Mouse (Mus musculus) ES-E14 (cell line): ENCODE measurements around the gene Obscn. TPM values are rescaled to one million over a fixed set of nuclear protein-coding genes. Genes with fewer than 3 reads are reported as not detected.

ENCODE experiments used
- DNase-seq: peaks from one replicate; pipeline ENCODE4 v3.0.0-alpha.2; 2013; ENCODE audit warnings: low read depth, low spot score
- H3K27ac ChIP-seq: 2 replicates; pipeline ENCODE4 v1.5.1; 2012; ENCODE audit warnings: low read depth, mild to moderate bottlenecking, low read length, moderate library complexity, mixed read lengths; ENCODE audit not compliant: poor library complexity, insufficient read depth, severe bottlenecking
- H3K36me3 ChIP-seq: 2 replicates; pipeline ENCODE4 v1.6.1; 2012; ENCODE audit warnings: mild to moderate bottlenecking, low read length, moderate library complexity, mixed read lengths; ENCODE audit not compliant: control insufficient read depth, poor library complexity, insufficient read depth, severe bottlenecking
- H3K4me1 ChIP-seq, 2 experiments: fragments of 150-350 bp in 1 of 2; sonication (generic) in 1 of 2; 2 replicates each; pipeline ENCODE4 v1.6.1; 2012; ENCODE audit warnings: low read length in 2 of 2, mild to moderate bottlenecking in 1 of 2, mixed read lengths in 1 of 2; ENCODE audit not compliant: control insufficient read depth in 2 of 2, insufficient read depth in 2 of 2, poor library complexity in 1 of 2
- H3K4me3 ChIP-seq, 2 experiments: fragments of 150-350 bp in 1 of 2; sonication (generic) in 1 of 2; 2 replicates each; pipeline ENCODE4 v1.5.1; 2012; ENCODE audit warnings: low read length in 2 of 2, low read depth in 1 of 2, mild to moderate bottlenecking in 1 of 2, mixed read lengths in 1 of 2; ENCODE audit not compliant: insufficient read depth in 1 of 2, poor library complexity in 1 of 2, severe bottlenecking in 1 of 2
- H3K9ac ChIP-seq: 2 replicates; pipeline ENCODE4 v1.6.1; 2012; ENCODE audit warnings: low read depth, mild to moderate bottlenecking, low read length, mixed read lengths; ENCODE audit not compliant: poor library complexity, insufficient read depth, severe bottlenecking
- H3K9me3 ChIP-seq: fragments of 150-350 bp; sonication (generic); 2 replicates; pipeline ENCODE4 v1.6.1; 2012; ENCODE audit warnings: low read depth, mild to moderate bottlenecking, low read length; ENCODE audit not compliant: control insufficient read depth, insufficient read depth
- CHD2 ChIP-seq: IDR thresholded peaks from 2 replicates; pipeline ENCODE4 v1.6.1; 2014; ENCODE audit warnings: mild to moderate bottlenecking, low read depth, low read length, inconsistent platforms
- HCFC1 ChIP-seq: IDR thresholded peaks from 2 replicates; pipeline ENCODE4 v1.6.1; 2012; ENCODE audit warnings: low read length, inconsistent platforms, borderline replicate concordance; ENCODE audit not compliant: insufficient read depth
- MAFK ChIP-seq: IDR thresholded peaks from 2 replicates; pipeline ENCODE4 v1.6.1; 2014; ENCODE audit warnings: mild to moderate bottlenecking, low read depth, low read length, inconsistent platforms; ENCODE audit not compliant: insufficient read depth
- ZC3H11A ChIP-seq: IDR thresholded peaks from 2 replicates; pipeline ENCODE4 v1.6.1; 2012; ENCODE audit warnings: low read depth, mild to moderate bottlenecking, inconsistent platforms, low read length, borderline replicate concordance
- ZNF384 ChIP-seq: IDR thresholded peaks from 2 replicates; pipeline ENCODE4 v1.6.1; 2012; ENCODE audit warnings: low read depth, low read length, inconsistent platforms
- in situ Hi-C, 2 experiments: fragments of 600-800 bp; cut with MboI; formaldehyde crosslinking; loops; one replicate each; pipeline ENCODE4 v1.15.1; 2025; ENCODE audit warnings: low sequenced_read_pairs in 2 of 2, inconsistent platforms in 1 of 2; ENCODE audit not compliant: unreplicated experiment in 2 of 2
- total RNA-seq: library from RNA; depleted of rRNA; stranded (reverse); fragments of 300-350 nt; gene quantifications from 2 replicates; pipeline ENCODE4 v1.2.3, GENCODE M21; 2012

Gene Obscn
- total RNA-seq, 1 experiment, result 0.36 TPM

GRCm38 (mm10) chr11:58971796-58972195 is 164.4 kb downstream of the Obscn start:
- TF ChIP-seq HCFC1 (no peak), MAFK (no peak), ZNF384 (no peak), ZC3H11A (no peak), CHD2 (no peak)
- Histone ChIP-seq H3K4me1 (peaks cover 2 to 17% of the 10 kb centered on the region in 2 experiments; a peak in 2 of 4 replicates), H3K9me3 (no peaks in the 10 kb centered on the region), H3K27ac (no peak overlapping the region), H3K36me3 (no peaks in the 10 kb centered on the region), H3K9ac (no peak overlapping the region), H3K4me3 (no peak overlapping the region)
- in situ Hi-C loops, result no loop called here
- no peak for DNase-seq

GRCm38 (mm10) chr11:58970831-58971530 is 165.2 kb downstream of the Obscn start:
- Histone ChIP-seq H3K36me3 (no peaks in the 10 kb centered on the region), H3K27ac (no peak overlapping the region), H3K9me3 (no peaks in the 10 kb centered on the region), H3K9ac (no peak overlapping the region), H3K4me3 (no peak overlapping the region), H3K4me1 (peaks cover 2 to 17% of the 10 kb centered on the region in 2 experiments; a peak in 2 of 4 replicates)
- no peak for TF ChIP-seq CHD2
- TF ChIP-seq HCFC1, result no peak
- TF ChIP-seq ZNF384, result no peak
- no peak for TF ChIP-seq MAFK
- no peak for DNase-seq
- in situ Hi-C loops, result no loop called here

- no peak overlapping the region for H3K27ac ChIP-seq
- H3K9me3 ChIP-seq, result no peaks in the 10 kb centered on the region
- H3K9ac ChIP-seq, result no peak overlapping the region
- in situ Hi-C loops, result no loop called here
- H3K4me1 ChIP-seq, result peaks cover 2 to 24% of the 10 kb centered on the region in 2 experiments; a peak in 2 of 4 replicates
- no peak for DNase-seq
- TF ChIP-seq CHD2, result no peak
- TF ChIP-seq HCFC1, result no peak
- no peak for TF ChIP-seq ZC3H11A
- no peak for TF ChIP-seq ZNF384
- no peak for TF ChIP-seq MAFK
- no peaks in the 10 kb centered on the region for H3K36me3 ChIP-seq
- H3K4me3 ChIP-seq, result no peak overlapping the region
Measured at GRCm38 (mm10) chr11:58969659-58970058, 166.5 kb downstream of the Obscn start.

GRCm38 (mm10) chr11:58969027-58969426 is 167.2 kb downstream of the Obscn start:
- peaks cover 2 to 24% of the 10 kb centered on the region in 2 experiments; a peak in 2 of 4 replicates for H3K4me1 ChIP-seq
- no peak for DNase-seq
- in situ Hi-C loops, result no loop called here
- H3K36me3 ChIP-seq, result no peaks in the 10 kb centered on the region
- no peak overlapping the region for H3K9ac ChIP-seq
- H3K27ac ChIP-seq, result no peak overlapping the region
- H3K9me3 ChIP-seq, result no peaks in the 10 kb centered on the region
- no peak for TF ChIP-seq HCFC1
- TF ChIP-seq MAFK, result no peak
- TF ChIP-seq ZNF384, result no peak
- TF ChIP-seq CHD2, result no peak
- TF ChIP-seq ZC3H11A, result no peak
- no peak overlapping the region for H3K4me3 ChIP-seq
